Mouse (Mus musculus): ENCODE data around the gene Adm. TPM values are rescaled to one million over a fixed set of nuclear protein-coding genes. Genes with fewer than 3 reads are reported as not detected.
A peak's percentile ranks its signal among the peaks of the same experiment; 100 is the strongest.

The Adm gene
- total and polyA plus RNA-seq, 2 experiments = 1.3 to 2.5 TPM

- Histone ChIP-seq H3K9ac (ENCODE audit: low read depth, low read length) (peak overlapping the region; percentile 99), H3K4me3 (ENCODE audit: insufficient read depth, low read depth, low read length) (peak overlapping the region; percentile 85), H3K79me2 (ENCODE audit: control insufficient read depth, insufficient read depth, low read length) (peaks cover 5% of the 10 kb centered on the region; the same call in 1 of the 2 replicates), H3K27ac (replicated peaks; ENCODE audit: insufficient read depth, low read depth, low read length) (peak overlapping the region; percentile 96), H3K4me1 (ENCODE audit: control insufficient read depth, insufficient read depth, low read length) (peaks cover 4% of the 10 kb centered on the region; the same call in 1 of the 2 replicates), H3K27me3 (ENCODE audit: control insufficient read depth, insufficient read depth, low read length) (no peaks in the 10 kb centered on the region), H3K36me3 (ENCODE audit: control insufficient read depth, insufficient read depth, low read length) (no peaks in the 10 kb centered on the region)
- under 1% methylated on average over 20 of the region's 20 CpGs for WGBS
- DNase-seq (ENCODE audit: extremely low read depth, low read depth, low spot score) = peak; percentile 71
- TF ChIP-seq CTCF (IDR thresholded peaks at IDR 0.05; ENCODE audit: low read depth, low read length) (no peak), POLR2A (IDR thresholded peaks at IDR 0.05; ENCODE audit: extremely low read depth, insufficient read depth, low read length) (no peak)
Measured at GRCm38 (mm10) chr7:110615151-110615631, 12.3 kb upstream of the Adm start.

DNA sequence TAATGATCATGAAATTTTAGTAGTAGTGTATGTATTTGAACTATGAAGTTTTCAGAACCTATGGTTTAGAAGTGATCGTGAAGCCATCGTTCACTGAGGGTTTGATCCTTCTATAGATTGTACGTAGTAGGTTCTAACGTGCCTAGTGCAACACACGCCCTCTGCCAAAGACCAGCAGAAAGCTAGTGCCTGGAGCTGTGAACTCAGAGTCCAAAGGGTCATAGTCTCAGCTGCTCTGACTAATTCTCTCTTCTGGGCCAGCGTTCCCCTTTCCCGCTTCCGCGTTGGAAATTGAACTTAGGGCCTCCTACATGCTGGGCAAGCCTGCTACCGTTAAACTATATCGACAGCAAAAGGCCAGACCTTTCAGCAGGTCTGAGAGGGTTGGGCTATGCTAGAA is 11.7 kb upstream of the Adm start:
- H3K79me2 ChIP-seq (ENCODE audit: control insufficient read depth, insufficient read depth, low read length) = peaks cover 5% of the 10 kb centered on the region; the same call in 1 of the 2 replicates
- 1% methylated on average over 11 of the region's 11 CpGs for WGBS
- H3K27me3 ChIP-seq (ENCODE audit: control insufficient read depth, insufficient read depth, low read length) = no peaks in the 10 kb centered on the region
- peak overlapping the region; percentile 30; the same call in 1 of the 2 replicates for H3K4me3 ChIP-seq (ENCODE audit: insufficient read depth, low read depth, low read length)
- H3K4me1 ChIP-seq (ENCODE audit: control insufficient read depth, insufficient read depth, low read length) = peaks cover 4% of the 10 kb centered on the region; the same call in 1 of the 2 replicates
- DNase-seq (ENCODE audit: extremely low read depth, low read depth, low spot score) = peak; percentile 96
- peak overlapping the region; percentile 47; the same call in 1 of the 2 replicates for H3K9ac ChIP-seq (ENCODE audit: low read depth, low read length)
- peak overlapping the region; percentile 81 for H3K27ac ChIP-seq (replicated peaks; ENCODE audit: insufficient read depth, low read depth, low read length)
- TF ChIP-seq CTCF (IDR thresholded peaks at IDR 0.05; ENCODE audit: low read depth, low read length) (no peak), POLR2A (IDR thresholded peaks at IDR 0.05; ENCODE audit: extremely low read depth, insufficient read depth, low read length) (no peak)
- H3K36me3 ChIP-seq (ENCODE audit: control insufficient read depth, insufficient read depth, low read length) = no peaks in the 10 kb centered on the region

DNA sequence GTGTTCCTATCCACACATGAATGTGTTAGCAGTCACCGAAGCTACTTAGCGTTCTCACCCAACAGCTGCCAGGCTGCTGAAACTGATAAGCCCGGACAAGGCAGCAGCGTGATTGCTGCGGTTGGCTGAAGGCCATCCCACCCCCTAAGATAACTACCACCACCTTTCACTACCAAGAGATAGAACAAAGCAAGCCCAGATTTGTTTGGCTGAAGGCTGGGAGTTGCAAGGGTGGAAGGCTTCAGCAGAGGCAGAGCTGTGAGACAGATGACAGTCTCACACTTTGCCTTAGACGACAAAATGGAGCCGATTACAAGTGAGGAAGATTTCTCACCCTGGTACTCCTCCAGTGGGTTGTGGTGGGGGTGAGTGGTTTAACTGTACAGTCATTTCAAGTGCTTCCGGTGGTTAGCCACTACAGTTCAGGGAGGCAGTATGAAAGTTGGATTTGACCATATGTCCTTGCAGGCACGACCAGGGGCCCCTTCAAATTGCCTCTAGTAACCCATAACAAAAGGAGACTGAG is 8.3 kb upstream of the Adm start:
- no peak overlapping the region for H3K9ac ChIP-seq (ENCODE audit: low read depth, low read length)
- no peak overlapping the region for H3K4me3 ChIP-seq (ENCODE audit: insufficient read depth, low read depth, low read length)

GRCm38 (mm10) chr7:110624067-110624466 is 3.4 kb upstream of the Adm start:
- 69% methylated on average over 2 of the region's 2 CpGs for WGBS

More for the DNA sequence above, 8.3 kb upstream of the Adm start:
- H3K79me2 ChIP-seq (ENCODE audit: control insufficient read depth, insufficient read depth, low read length) = no peaks in the 10 kb centered on the region
- TF ChIP-seq POLR2A (IDR thresholded peaks at IDR 0.05; ENCODE audit: extremely low read depth, insufficient read depth, low read length) (no peak), CTCF (IDR thresholded peaks at IDR 0.05; ENCODE audit: low read depth, low read length) (no peak)
- no peaks in the 10 kb centered on the region for H3K27me3 ChIP-seq (ENCODE audit: control insufficient read depth, insufficient read depth, low read length)
- DNase-seq (ENCODE audit: extremely low read depth, low read depth, low spot score) = no peak
- no peaks in the 10 kb centered on the region for H3K36me3 ChIP-seq (ENCODE audit: control insufficient read depth, insufficient read depth, low read length)
- WGBS = 55% methylated on average over 9 of the region's 9 CpGs
- no peak overlapping the region for H3K27ac ChIP-seq (replicated peaks; ENCODE audit: insufficient read depth, low read depth, low read length)
- peaks cover 2% of the 10 kb centered on the region; the same call in 1 of the 2 replicates for H3K4me1 ChIP-seq (ENCODE audit: control insufficient read depth, insufficient read depth, low read length)

DNA sequence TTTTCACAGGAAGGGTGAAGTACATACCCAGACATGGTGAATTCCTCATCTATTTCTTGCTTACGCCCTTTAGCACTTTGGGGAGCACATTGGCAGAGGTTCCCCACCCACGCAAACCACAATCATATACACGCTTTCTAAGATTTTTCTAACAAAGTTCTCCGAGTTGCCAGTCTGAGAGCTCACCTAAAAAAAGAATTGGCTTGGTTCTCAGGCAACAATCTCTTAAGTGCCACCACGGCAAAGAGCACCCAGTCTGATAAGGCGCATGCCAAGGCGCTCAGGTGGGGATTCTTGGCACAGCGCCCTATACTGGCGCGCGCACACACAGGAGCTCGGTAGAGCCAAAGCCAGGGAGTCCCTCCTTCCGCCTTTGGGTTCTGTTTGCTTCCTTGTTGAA is 2.5 kb upstream of the Adm start:
- WGBS = 88% methylated on average over 13 of the region's 13 CpGs
- Histone ChIP-seq H3K4me3 (ENCODE audit: insufficient read depth, low read depth, low read length) (no peak overlapping the region), H3K27me3 (ENCODE audit: control insufficient read depth, insufficient read depth, low read length) (no peaks in the 10 kb centered on the region), H3K27ac (replicated peaks; ENCODE audit: insufficient read depth, low read depth, low read length) (no peak overlapping the region), H3K9ac (ENCODE audit: low read depth, low read length) (no peak overlapping the region), H3K4me1 (ENCODE audit: control insufficient read depth, insufficient read depth, low read length) (peaks cover 15% of the 10 kb centered on the region), H3K79me2 (ENCODE audit: control insufficient read depth, insufficient read depth, low read length) (no peaks in the 10 kb centered on the region), H3K36me3 (ENCODE audit: control insufficient read depth, insufficient read depth, low read length) (no peaks in the 10 kb centered on the region)
- TF ChIP-seq POLR2A (IDR thresholded peaks at IDR 0.05; ENCODE audit: extremely low read depth, insufficient read depth, low read length) = no peak
- TF ChIP-seq CTCF (IDR thresholded peaks at IDR 0.05; ENCODE audit: low read depth, low read length) = no peak
- no peak for DNase-seq (ENCODE audit: extremely low read depth, low read depth, low spot score)

More at GRCm38 (mm10) chr7:110624067-110624466, 3.4 kb upstream of the Adm start:
- no peak for DNase-seq (ENCODE audit: extremely low read depth, low read depth, low spot score)
- Histone ChIP-seq H3K4me3 (ENCODE audit: insufficient read depth, low read depth, low read length) (no peak overlapping the region), H3K27me3 (ENCODE audit: control insufficient read depth, insufficient read depth, low read length) (no peaks in the 10 kb centered on the region), H3K27ac (replicated peaks; ENCODE audit: insufficient read depth, low read depth, low read length) (no peak overlapping the region), H3K36me3 (ENCODE audit: control insufficient read depth, insufficient read depth, low read length) (no peaks in the 10 kb centered on the region), H3K9ac (ENCODE audit: low read depth, low read length) (no peak overlapping the region), H3K4me1 (ENCODE audit: control insufficient read depth, insufficient read depth, low read length) (peaks cover 13% of the 10 kb centered on the region), H3K79me2 (ENCODE audit: control insufficient read depth, insufficient read depth, low read length) (no peaks in the 10 kb centered on the region)
- no peak for TF ChIP-seq CTCF (IDR thresholded peaks at IDR 0.05; ENCODE audit: low read depth, low read length)
- no peak for TF ChIP-seq POLR2A (IDR thresholded peaks at IDR 0.05; ENCODE audit: extremely low read depth, insufficient read depth, low read length)

GRCm38 (mm10) chr7:110625489-110625888 is 2.0 kb upstream of the Adm start:
- no peaks in the 10 kb centered on the region for H3K27me3 ChIP-seq (ENCODE audit: control insufficient read depth, insufficient read depth, low read length)
- H3K36me3 ChIP-seq (ENCODE audit: control insufficient read depth, insufficient read depth, low read length) = no peaks in the 10 kb centered on the region
- peak overlapping the region; percentile 45 for H3K4me3 ChIP-seq (ENCODE audit: insufficient read depth, low read depth, low read length)
- DNase-seq (ENCODE audit: extremely low read depth, low read depth, low spot score) = no peak
- H3K27ac ChIP-seq (replicated peaks; ENCODE audit: insufficient read depth, low read depth, low read length) = no peak overlapping the region
- H3K4me1 ChIP-seq (ENCODE audit: control insufficient read depth, insufficient read depth, low read length) = peaks cover 16% of the 10 kb centered on the region
- 60% methylated on average over 10 of the region's 10 CpGs for WGBS
- no peaks in the 10 kb centered on the region for H3K79me2 ChIP-seq (ENCODE audit: control insufficient read depth, insufficient read depth, low read length)
- H3K9ac ChIP-seq (ENCODE audit: low read depth, low read length) = peak overlapping the region; percentile 27; the same call in 1 of the 2 replicates
- TF ChIP-seq POLR2A (IDR thresholded peaks at IDR 0.05; ENCODE audit: extremely low read depth, insufficient read depth, low read length) = no peak
- no peak for TF ChIP-seq CTCF (IDR thresholded peaks at IDR 0.05; ENCODE audit: low read depth, low read length)
